Mouse (Mus musculus) NIH3T3 (cell line): Measurements from ENCODE around the gene Pi4kb.
"Not testable (repeated sequence)": the region's sequence is repeated elsewhere in the genome, so short reads cannot be mapped to it uniquely, and the experiment has no call there.

Source experiments
- DNase-seq: peaks from one replicate; pipeline ENCODE4 v3.0.0-alpha.2; 2012; ENCODE audit warnings: low read depth

Gene Pi4kb

GRCm38 (mm10) chr3:95015337-95015872 is 40.9 kb downstream of the Pi4kb start, which contains the start of gene Zfp687:
Gene Zfp687, minus strand, starts transcription at chr3:95015448.
- peak; percentile 99 for DNase-seq

GRCm38 (mm10) chr3:95015891-95016531 is 41.5 kb downstream of the Pi4kb start:
- DNase-seq: peak; percentile 92

GRCm38 (mm10) chr3:95016532-95017056 is 42.1 kb downstream of the Pi4kb start:
- DNase-seq: no peak

GRCm38 (mm10) chr3:95018741-95019140 is 44.2 kb downstream of the Pi4kb start:
- no peak for DNase-seq

GRCm38 (mm10) chr3:95020956-95021355 is 46.4 kb downstream of the Pi4kb start:
- DNase-seq: not testable (repeated sequence)

GRCm38 (mm10) chr3:95024551-95024950 is 50.0 kb downstream of the Pi4kb start:
- DNase-seq: no peak

- no peak for DNase-seq
These were observed 50.7 kb downstream of the Pi4kb start for GRCm38 (mm10) chr3:95025202-95025601.

GRCm38 (mm10) chr3:95027057-95027645 is 52.6 kb downstream of the Pi4kb start:
- no peak for DNase-seq

GRCm38 (mm10) chr3:95027701-95028100 is 53.2 kb downstream of the Pi4kb start:
- DNase-seq: no peak

- no peak for DNase-seq
These were observed 54.1 kb downstream of the Pi4kb start for GRCm38 (mm10) chr3:95028603-95029002.

GRCm38 (mm10) chr3:95029291-95029827 is 54.8 kb downstream of the Pi4kb start:
- DNase-seq: not testable (repeated sequence)

GRCm38 (mm10) chr3:95029953-95030352 is 55.4 kb downstream of the Pi4kb start:
- DNase-seq: peak; percentile 29

- DNase-seq: no peak
These were observed 67.1 kb downstream of the Pi4kb start for GRCm38 (mm10) chr3:95041625-95042024.

- DNase-seq: peak; percentile 98
These were observed 67.8 kb downstream of the Pi4kb start, which contains the start of gene Psmd4 for GRCm38 (mm10) chr3:95042166-95042837. Gene Psmd4, minus strand, starts transcription at chr3:95042614.

- DNase-seq: no peak
These were observed 68.3 kb downstream of the Pi4kb start for GRCm38 (mm10) chr3:95042838-95043229.

- no peak for DNase-seq
These were observed 68.7 kb downstream of the Pi4kb start for GRCm38 (mm10) chr3:95043251-95043650.

GRCm38 (mm10) chr3:95046462-95047057 is 72.0 kb downstream of the Pi4kb start:
- DNase-seq: no peak

- DNase-seq: no peak
These were observed 73.4 kb downstream of the Pi4kb start for GRCm38 (mm10) chr3:95047914-95048313.

GRCm38 (mm10) chr3:95052959-95053358 is 78.4 kb downstream of the Pi4kb start:
- peak; percentile 82 for DNase-seq

GRCm38 (mm10) chr3:95053701-95054100 is 79.2 kb downstream of the Pi4kb start:
- DNase-seq: peak; percentile 78

- DNase-seq: peak; percentile 87
These were observed 80.1 kb downstream of the Pi4kb start for GRCm38 (mm10) chr3:95054481-95055260.
